Mouse (Mus musculus): ENCODE results near the gene Mlf2. TPM values are rescaled to one million over a fixed set of nuclear protein-coding genes. Genes with fewer than 3 reads are reported as not detected.

Gene Mlf2
- total RNA-seq, 2 experiments from 2014 or later, result 606 to 697 TPM

Other genes with a start within 250 kb of the Mlf2 start
- gene Emg1, start 219.2 kb upstream of the Mlf2 start, total RNA-seq (2021), result 10 to 100 TPM; 41.8 to 45.9 TPM
- 100 to 1,000 TPM; 113 to 127 TPM for gene Phb2, start 219.1 kb upstream of the Mlf2 start, total RNA-seq (2021)
- 1 to 10 TPM; 3.7 to 6.6 TPM for gene Ptpn6, start 192.7 kb upstream of the Mlf2 start, total RNA-seq (2021)
- gene Grcc10, start 190.0 kb upstream of the Mlf2 start, total RNA-seq (2021), result 100 to 1,000 TPM; 285 to 313 TPM
- gene Gm45234, start 175.4 kb upstream of the Mlf2 start, total RNA-seq (2021), result not detected
- gene Atn1, start 174.9 kb upstream of the Mlf2 start, total RNA-seq (2021), result 100 to 1,000 TPM; 162 to 175 TPM
- gene Eno2, start 161.7 kb upstream of the Mlf2 start, total RNA-seq (2021), result 1,000 to 10,000 TPM; 1,042 to 1,110 TPM
- gene Lrrc23, start 151.7 kb upstream of the Mlf2 start, total RNA-seq (2021), result 1 to 10 TPM; 1.7 to 1.8 TPM
- 1 to 10 TPM; 4.9 TPM for gene Spsb2, start 122.7 kb upstream of the Mlf2 start, total RNA-seq (2021)
- 100 to 1,000 TPM; 736 to 850 TPM for gene Tpi1, start 117.1 kb upstream of the Mlf2 start, total RNA-seq (2021)
- gene Usp5, start 101.9 kb upstream of the Mlf2 start, total RNA-seq (2021), result 100 to 1,000 TPM; 191 to 199 TPM
- gene Cdca3, start 101.8 kb upstream of the Mlf2 start, total RNA-seq (2021), result 1 to 10 TPM; 1.5 to 1.8 TPM
- under 1 TPM in 1 of 2 experiments, not detected in 1; 0.30 TPM for gene Gnb3, start 91.1 kb upstream of the Mlf2 start, total RNA-seq (2021)
- gene P3h3, start 73.6 kb upstream of the Mlf2 start, total RNA-seq (2021), result 10 to 100 TPM; 12.6 to 37.2 TPM
- gene Gpr162, start 67.4 kb upstream of the Mlf2 start, total RNA-seq (2021), result 100 to 1,000 TPM; 218 to 235 TPM
- 1 to 10 TPM; 5.4 to 5.8 TPM for gene Cd4, start 43.2 kb upstream of the Mlf2 start, total RNA-seq (2021)
- gene Lag3, start 19.7 kb upstream of the Mlf2 start, total RNA-seq (2021), result 1 to 10 TPM; 2.7 to 3.1 TPM
- gene Ptms, start 11.3 kb upstream of the Mlf2 start, total RNA-seq (2021), result 1,000 to 10,000 TPM in 1 of 2 experiments, 100 to 1,000 TPM in 1; 913 to 1,047 TPM
- 100 to 1,000 TPM; 153 to 170 TPM for gene Cops7a, start 34.2 kb downstream of the Mlf2 start, total RNA-seq (2021)
- 100 to 1,000 TPM; 179 to 184 TPM for gene Pianp, start 65.3 kb downstream of the Mlf2 start, total RNA-seq (2021)
- gene Zfp384, start 77.8 kb downstream of the Mlf2 start, total RNA-seq (2021), result 10 to 100 TPM; 33.3 to 52.7 TPM
- 10 to 100 TPM; 55.2 to 63.9 TPM for gene Ing4, start 108.4 kb downstream of the Mlf2 start, total RNA-seq (2021)
- 10 to 100 TPM in 1 of 2 experiments, 1 to 10 TPM in 1; 8.3 to 13.4 TPM for gene Acrbp, start 118.3 kb downstream of the Mlf2 start, total RNA-seq (2021)
- under 1 TPM; 0.48 to 0.84 TPM for gene Lpar5, start 136.5 kb downstream of the Mlf2 start, total RNA-seq (2021)
- 100 to 1,000 TPM; 153 to 166 TPM for gene Chd4, start 164.6 kb downstream of the Mlf2 start, total RNA-seq (2021)
- gene Nop2, start 200.5 kb downstream of the Mlf2 start, total RNA-seq (2021), result 10 to 100 TPM; 26.4 to 26.6 TPM
- gene Iffo1, start 213.9 kb downstream of the Mlf2 start, total RNA-seq (2021), result 10 to 100 TPM; 63.0 to 67.2 TPM
- gene Gapdh, start 235.1 kb downstream of the Mlf2 start, total RNA-seq (2021), result 1,000 to 10,000 TPM; 2,336 to 2,609 TPM

All from left cerebral cortex, postnatal 36 days (tissue).